ENCODE assay signal across 20 mouse cellular contexts in genomic region chr7:66466641-66467040, GRCm38 (mm10). TPM values are rescaled to one million over a fixed set of nuclear protein-coding genes. Genes with fewer than 3 reads are reported as not detected.
DNase-seq lines count a peak whose midpoint lies in the region.
"Had no signal": no experiment of that assay in that cellular context is flagged by ENCODE, and none has a peak within 500 bp of the region (broad histone marks: within the 10 kb centered on the region; RNA-seq: fewer than 3 reads in every experiment).

No protein-coding gene starts in this region.

- H3K36me3 ChIP-seq in heart, embryonic 10.5 days: no peaks in the 10 kb centered on the region
- H3K36me3 ChIP-seq: embryonic facial prominence, embryonic 13.5 days; embryonic facial prominence, embryonic 15.5 days; forebrain, embryonic 10.5 days; forebrain, embryonic 12.5 days had no signal

- no peak overlapping the region for H3K4me3 ChIP-seq in heart, embryonic 10.5 days
- H3K4me3 ChIP-seq: embryonic facial prominence, embryonic 13.5 days; embryonic facial prominence, embryonic 15.5 days; erythroblast, embryonic 14.5 days; forebrain, embryonic 10.5 days; forebrain, embryonic 12.5 days had no signal

- H3K9me3 ChIP-seq in heart, embryonic 10.5 days: no peaks in the 10 kb centered on the region
- H3K9me3 ChIP-seq: embryonic facial prominence, embryonic 15.5 days; forebrain, embryonic 10.5 days; forebrain, embryonic 12.5 days had no signal

- H3K4me1 ChIP-seq in heart, embryonic 10.5 days: no peaks in the 10 kb centered on the region
- H3K4me1 ChIP-seq: embryonic facial prominence, embryonic 13.5 days; embryonic facial prominence, embryonic 15.5 days; forebrain, embryonic 10.5 days; forebrain, embryonic 12.5 days had no signal

- H3K27ac ChIP-seq in heart, embryonic 10.5 days: no peak overlapping the region
- H3K27ac ChIP-seq: embryonic facial prominence, embryonic 13.5 days; embryonic facial prominence, embryonic 15.5 days; forebrain, embryonic 10.5 days; forebrain, embryonic 12.5 days had no signal

- 94% methylated on average over 14 of the region's 14 CpGs for WGBS in heart, embryonic 10.5 days

- H3K27me3 ChIP-seq in heart, embryonic 10.5 days (ENCODE audit: insufficient read depth, poor library complexity, severe bottlenecking): no peaks in the 10 kb centered on the region
- H3K27me3 ChIP-seq: embryonic facial prominence, embryonic 13.5 days; embryonic facial prominence, embryonic 15.5 days; forebrain, embryonic 12.5 days had no signal

- DNase-seq in heart, embryonic 10.5 days (ENCODE audit: low spot score): peak; percentile 39
- no peak for DNase-seq in heart, adult 18-20 months
- peak; percentile 28 for DNase-seq in testis, postnatal 10 days (ENCODE audit: low spot score)
- no peak for DNase-seq in testis, postnatal 14 days (ENCODE audit: low spot score)
- DNase-seq in layer of hippocampus, postnatal 25 days (ENCODE audit: extremely low spot score in 1 of 2, low spot score in 1 of 2): no peak
- DNase-seq: adrenal gland, adult 2 months; adrenal gland, postnatal 10 days; adrenal gland, postnatal 25 days; cerebellum, adult 11 months; cerebellum, adult 18-20 months; cerebellum, adult 8-10 months; cerebellum, adult 9-11 months; cerebellum, postnatal 14 days; cerebellum, postnatal 36 days; embryo, embryonic 11 days had no signal

RNA-seq across cellular contexts. Expression of gene Aldh1a3, which starts 39.3 kb away (rescaled TPM):
- polyA plus RNA-seq in heart, embryonic 10.5 days (2016; fragmentation: Nextera tagmentation; extraction: Ambion mirVana): 0.95 and 1.6 TPM in 2 replicates
- total RNA-seq in heart, adult 18-20 months (2021): 1 to 10 TPM in 1 of 2 experiments, under 1 TPM in 1; 0.84 to 1.1 TPM
- 1 to 10 TPM in 1 of 2 experiments, under 1 TPM in 1; 0.87 to 1.3 TPM for total RNA-seq in layer of hippocampus, postnatal 25 days (2021)
- polyA plus RNA-seq: erythroblast, embryonic 14.5 days had no signal

Comparison
In these comparisons a context has a peak if more than half of its experiments do, and no peak if none do; other contexts are left out.
1. DNase-seq: peak in heart, embryonic 10.5 days (single experiment) and testis, postnatal 10 days (single experiment); none in heart, adult 18-20 months (0 of 2), testis, postnatal 14 days (single experiment) and layer of hippocampus, postnatal 25 days (0 of 2).